8 mouse cellular contexts compared by ENCODE assay signal in genomic region chr11:106918901-106919300, GRCm38 (mm10). TPM values are rescaled to one million over a fixed set of nuclear protein-coding genes. Genes with fewer than 3 reads are reported as not detected.
DNase-seq lines count a peak whose midpoint lies in the region; ATAC-seq and TF ChIP-seq lines count a peak whose summit lies in the region.

No protein-coding gene starts in this region.

- 11% methylated on average over 8 of the region's 8 CpGs for WGBS in lung, embryonic 16.5 days
- whole genome bisulfite sequencing in forebrain, embryonic 10.5 days, result 29% methylated on average over 8 of the region's 8 CpGs
- 37% methylated on average over 8 of the region's 8 CpGs for WGBS in limb, embryonic 11.5 days
- WGBS in small intestine, adult 2 months, result 6% methylated on average over 8 of the region's 8 CpGs

- DNase-seq in lung, postnatal 25 days (ENCODE audit: low spot score), result no peak
- DNase-seq in forebrain, embryonic 10.5 days (ENCODE audit: extremely low spot score, low spot score), result no peak
- no peak for DNase-seq in limb, embryonic 11.5 days (ENCODE audit: low spot score)
- DNase-seq in cerebellum, adult 18-20 months, result no peak
- no peak for DNase-seq in frontal cortex, postnatal 36 days (ENCODE audit: low spot score in 2 of 2)
- DNase-seq in layer of hippocampus, postnatal 25 days (ENCODE audit: extremely low spot score in 1 of 2, low spot score in 1 of 2), result no peak

- no peak for TF ChIP-seq CTCF in small intestine, adult 2 months (IDR thresholded peaks at IDR 0.05; ENCODE audit: extremely low read depth, insufficient read length, insufficient replicate concordance, low read depth, low read length)

- H3K4me3 ChIP-seq in lung, embryonic 16.5 days (ENCODE audit: low read length), result peak overlapping the region; percentile 91
- peak overlapping the region; percentile 97 for H3K4me3 ChIP-seq in forebrain, embryonic 10.5 days
- peak overlapping the region; percentile 91 for H3K4me3 ChIP-seq in limb, embryonic 11.5 days (ENCODE audit: low read depth, low read length)
- no peak overlapping the region; the same call in 1 of the 2 replicates for H3K4me3 ChIP-seq in small intestine, adult 2 months (ENCODE audit: low read depth, low read length)

- no peak for ATAC-seq in lung, embryonic 16.5 days (ENCODE audit: low read depth)
- no peak for ATAC-seq in limb, embryonic 11.5 days (ENCODE audit: insufficient number of reproducible peaks, low FRiP score, low TSS enrichment, low read depth)

- H3K9ac ChIP-seq in lung, embryonic 16.5 days (ENCODE audit: low read length), result peak overlapping the region; percentile 97
- H3K9ac ChIP-seq in limb, embryonic 11.5 days (ENCODE audit: low read length), result peak overlapping the region; percentile 88; the same call in 1 of the 2 replicates

- peak overlapping the region; percentile 97; the same call in 1 of the 2 replicates for H3K27ac ChIP-seq in lung, embryonic 16.5 days (ENCODE audit: low read length)
- peak overlapping the region; percentile 99; the same call in 1 of the 2 replicates for H3K27ac ChIP-seq in forebrain, embryonic 10.5 days
- no peak overlapping the region for H3K27ac ChIP-seq in limb, embryonic 11.5 days (replicated peaks; ENCODE audit: low read depth, low read length)
- H3K27ac ChIP-seq in small intestine, adult 2 months (ENCODE audit: insufficient read depth, low read depth, low read length), result peak overlapping the region; percentile 95; the same call in 1 of the 2 replicates

- H3K4me1 ChIP-seq in lung, embryonic 16.5 days (replicated peaks; ENCODE audit: control insufficient read depth, insufficient read depth, low read length), result peaks cover 14% of the 10 kb centered on the region; the same call in 1 of the 2 replicates
- peaks cover 42% of the 10 kb centered on the region for H3K4me1 ChIP-seq in forebrain, embryonic 10.5 days
- H3K4me1 ChIP-seq in limb, embryonic 11.5 days (ENCODE audit: control insufficient read depth, insufficient read depth, low read length), result peaks cover 11% of the 10 kb centered on the region; the same call in 1 of the 2 replicates
- no peaks in the 10 kb centered on the region for H3K4me1 ChIP-seq in small intestine, adult 2 months (ENCODE audit: control insufficient read depth, insufficient read depth, insufficient read length, low read length)

- H3K4me2 ChIP-seq in lung, embryonic 16.5 days (ENCODE audit: low read depth, low read length), result peak overlapping the region; percentile 69
- peak overlapping the region; percentile 69 for H3K4me2 ChIP-seq in limb, embryonic 11.5 days (ENCODE audit: low read depth, severe bottlenecking)

- H3K9me3 ChIP-seq in lung, embryonic 16.5 days (ENCODE audit: control insufficient read depth, low read length), result no peaks in the 10 kb centered on the region
- H3K9me3 ChIP-seq in forebrain, embryonic 10.5 days, result no peaks in the 10 kb centered on the region
- H3K9me3 ChIP-seq in limb, embryonic 11.5 days (ENCODE audit: control insufficient read depth, low read length), result no peaks in the 10 kb centered on the region

- H3K36me3 ChIP-seq in lung, embryonic 16.5 days (ENCODE audit: control insufficient read depth, insufficient read depth, low read length), result no peaks in the 10 kb centered on the region
- H3K36me3 ChIP-seq in forebrain, embryonic 10.5 days (replicated peaks), result no peaks in the 10 kb centered on the region; the same call in 1 of the 2 replicates
- H3K36me3 ChIP-seq in limb, embryonic 11.5 days (ENCODE audit: control insufficient read depth, insufficient read depth, low read length), result no peaks in the 10 kb centered on the region
- H3K36me3 ChIP-seq in small intestine, adult 2 months (ENCODE audit: control insufficient read depth, insufficient read depth, low read length), result no peaks in the 10 kb centered on the region

- no peak for TF ChIP-seq POLR2A in small intestine, adult 2 months (IDR thresholded peaks at IDR 0.05; ENCODE audit: low read depth, low read length)

- H3K27me3 ChIP-seq in lung, embryonic 16.5 days (ENCODE audit: control insufficient read depth, insufficient read depth, low read depth, low read length), result no peaks in the 10 kb centered on the region
- no peaks in the 10 kb centered on the region for H3K27me3 ChIP-seq in forebrain, embryonic 10.5 days (ENCODE audit: poor library complexity, severe bottlenecking)
- no peaks in the 10 kb centered on the region for H3K27me3 ChIP-seq in limb, embryonic 11.5 days (ENCODE audit: control insufficient read depth, insufficient read depth, low read length)
- no peaks in the 10 kb centered on the region; the same call in 1 of the 2 replicates for H3K27me3 ChIP-seq in small intestine, adult 2 months (ENCODE audit: control insufficient read depth, insufficient read depth, low read length)

RNA-seq across cellular contexts. Expression of gene Smurf2, which starts 1.6 kb away (rescaled TPM):
- 16.4 and 17.6 TPM in 2 replicates for polyA plus RNA-seq in lung, embryonic 16.5 days (2015; fragmentation: Nextera tagmentation; extraction: Ambion mirVana)
- polyA plus RNA-seq in forebrain, embryonic 10.5 days (2016; fragmentation: Nextera tagmentation; extraction: Ambion mirVana), result 11.2 and 11.7 TPM in 2 replicates
- 21.2 and 22.5 TPM in 2 replicates for polyA plus RNA-seq in limb, embryonic 11.5 days (2014; fragmentation: Nextera tagmentation; extraction: Ambion mirVana)
- polyA plus RNA-seq in small intestine, adult 2 months (2012; rRNA removed), result 3.0 and 5.9 TPM in 2 replicates
- 10 to 100 TPM; 28.2 to 32.2 TPM for total RNA-seq in layer of hippocampus, postnatal 25 days (2021)
